Mouse (Mus musculus) macrophage (primary cell): Measurements from ENCODE around the gene Nfib. TPM values are rescaled to one million over a fixed set of nuclear protein-coding genes. Genes with fewer than 3 reads are reported as not detected.

Experiments used
- H3K27ac ChIP-seq: fragments of 350-480 bp; formaldehyde crosslinking; 2 replicates; pipeline ENCODE4 v1.9.0; 2021
- H3K36me3 ChIP-seq: fragments of 350-480 bp; formaldehyde crosslinking; 2 replicates; pipeline ENCODE4 v1.9.0; 2021; ENCODE audit errors: inconsistent target
- H3K4me3 ChIP-seq: fragments of 350-480 bp; formaldehyde crosslinking; 2 replicates; pipeline ENCODE4 v1.9.0; 2021; ENCODE audit errors: inconsistent target
- H3K79me2 ChIP-seq: fragments of 350-480 bp; formaldehyde crosslinking; 2 replicates; pipeline ENCODE4 v1.9.0; 2021; ENCODE audit errors: inconsistent target
- WGBS: methylation state at CpG from one replicate; pipeline ENCODE4 v1.1.7; 2026; ENCODE audit warnings: inconsistent platforms; ENCODE audit not compliant: missing documents; 5-methylcytosine and 5-hydroxymethylcytosine counted together
- polyA plus RNA-seq: library from polyadenylated mRNA; stranded (reverse); fragments of 250-400 nt; gene quantifications from 3 replicates; pipeline ENCODE4 v1.2.4, GENCODE M21; 2018; ENCODE audit warnings: inconsistent platforms

The Nfib gene
- polyA plus RNA-seq, 1 experiment from 2014 or later: not detected

DNA sequence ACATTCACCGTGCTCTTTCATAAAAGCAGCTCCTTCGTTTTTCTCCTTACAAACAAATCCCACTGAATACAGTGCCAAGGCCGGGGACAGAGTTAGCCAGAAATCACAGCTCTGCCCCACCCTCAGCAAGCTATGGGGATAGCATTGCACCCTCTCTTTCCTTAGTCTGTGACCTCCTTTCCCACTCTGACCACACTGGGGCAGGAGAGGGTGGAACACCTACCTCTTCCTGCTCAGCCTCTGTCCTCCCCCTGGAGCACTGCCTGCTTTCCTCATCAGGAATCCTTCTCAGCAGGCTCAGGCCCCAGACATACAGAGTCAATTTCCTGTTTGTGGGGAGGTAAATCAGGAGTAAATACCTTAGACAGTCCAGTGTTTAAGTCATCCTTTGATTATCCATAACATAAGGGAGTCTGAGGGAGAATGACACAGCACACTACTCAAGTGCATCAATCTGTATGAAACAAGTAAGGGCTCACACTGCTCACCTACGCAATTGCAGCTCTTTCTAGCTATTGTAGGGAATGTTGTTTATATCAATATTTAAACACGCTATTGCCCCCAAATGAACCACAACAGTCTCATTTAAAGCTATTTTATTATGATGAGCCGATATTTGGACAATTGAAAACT lies 41.7 kb downstream of the Nfib start:
- Histone ChIP-seq H3K4me3 (no peak overlapping the region), H3K36me3 (no peaks in the 10 kb centered on the region), H3K27ac (no peak overlapping the region), H3K79me2 (no peaks in the 10 kb centered on the region)
- WGBS: 91% methylated on average over 6 of the region's 6 CpGs

DNA sequence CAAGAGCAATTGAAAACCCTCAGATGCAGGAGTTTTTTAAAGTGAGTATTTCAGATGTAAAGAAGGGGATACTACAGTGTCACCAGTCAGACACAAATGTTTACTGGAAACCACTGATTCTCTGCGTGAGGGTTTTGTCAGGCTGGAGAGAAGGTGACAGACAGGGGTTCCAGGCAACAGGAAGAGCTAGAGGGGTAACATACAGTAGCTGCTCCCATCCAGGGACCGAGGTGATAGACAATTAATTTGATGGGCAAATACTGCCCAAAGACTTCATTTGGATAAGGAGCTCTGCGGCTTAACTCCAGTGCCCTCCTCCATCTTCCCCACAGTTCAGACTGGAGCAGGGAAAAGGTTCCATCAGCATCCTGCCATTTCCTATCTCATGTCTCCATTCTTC lies 42.9 kb downstream of the Nfib start:
- H3K36me3 ChIP-seq: no peaks in the 10 kb centered on the region
- H3K4me3 ChIP-seq: no peak overlapping the region
- no peaks in the 10 kb centered on the region for H3K79me2 ChIP-seq
- H3K27ac ChIP-seq: no peak overlapping the region
- 74% methylated on average over 3 of the region's 3 CpGs for WGBS

DNA sequence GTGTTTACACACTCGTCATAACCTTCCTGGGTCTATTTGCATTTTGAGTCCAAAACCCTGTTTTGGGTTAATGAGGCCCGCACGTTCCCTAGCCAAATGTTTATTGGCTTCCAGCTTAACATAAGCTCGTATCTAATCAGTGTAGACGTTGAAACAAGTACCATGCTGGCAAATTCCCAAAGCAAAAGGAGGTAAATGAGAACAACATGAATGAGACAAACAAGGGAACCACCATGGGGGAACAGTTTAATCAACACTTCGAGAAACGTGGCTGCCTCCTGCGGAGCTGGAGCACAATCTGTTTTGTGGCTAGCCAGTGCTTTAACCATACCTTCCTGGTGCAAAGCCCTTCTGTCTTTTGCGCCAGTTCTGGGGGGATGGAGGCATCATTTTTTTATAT lies 43.3 kb downstream of the Nfib start:
- no peaks in the 10 kb centered on the region for H3K36me3 ChIP-seq
- no peak overlapping the region for H3K4me3 ChIP-seq
- WGBS: 79% methylated on average over 8 of the region's 9 CpGs
- no peak overlapping the region for H3K27ac ChIP-seq
- H3K79me2 ChIP-seq: no peaks in the 10 kb centered on the region

DNA sequence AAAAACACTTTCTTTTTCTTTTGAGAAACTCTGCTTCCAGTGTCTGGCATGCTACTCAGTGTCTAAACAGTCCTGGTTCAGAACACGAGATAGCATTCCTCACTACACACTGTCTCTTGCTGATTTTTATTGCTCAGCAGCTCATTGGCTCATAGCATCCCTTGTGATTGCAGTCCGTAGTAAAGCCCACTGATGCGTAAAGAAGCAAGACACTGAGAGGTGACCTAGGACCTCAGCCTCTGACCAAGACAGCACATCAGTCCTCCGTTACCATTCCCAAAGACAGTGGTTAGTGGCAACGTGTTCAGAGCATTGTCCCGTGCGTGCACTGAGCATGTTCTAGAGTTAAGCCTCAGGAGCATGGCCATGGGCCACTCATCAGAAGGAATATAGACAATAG lies 44.3 kb downstream of the Nfib start:
- Histone ChIP-seq H3K36me3 (no peaks in the 10 kb centered on the region), H3K4me3 (no peak overlapping the region), H3K27ac (no peak overlapping the region), H3K79me2 (no peaks in the 10 kb centered on the region)
- WGBS: 97% methylated on average over 7 of the region's 7 CpGs

DNA sequence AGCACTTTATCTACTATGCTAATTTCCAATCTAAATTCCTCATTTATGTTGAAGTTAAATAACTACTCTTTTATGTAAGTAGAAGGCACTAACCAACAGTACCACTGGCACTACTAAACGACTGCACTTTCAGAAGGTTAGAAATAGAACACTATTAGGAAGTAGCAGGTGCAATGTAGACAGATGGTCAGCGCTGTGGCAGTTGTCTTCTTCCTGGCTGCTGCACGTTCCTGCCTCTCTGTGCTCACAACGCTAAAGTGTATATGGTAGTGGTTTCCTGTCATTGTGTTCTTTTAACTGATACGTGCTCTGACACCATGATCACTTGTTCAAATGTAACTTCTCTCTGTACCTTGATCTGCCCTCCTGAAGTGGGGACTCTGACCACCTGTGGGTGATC lies 59.9 kb downstream of the Nfib start:
- H3K36me3 ChIP-seq: no peaks in the 10 kb centered on the region
- WGBS: 3% methylated on average over 5 of the region's 5 CpGs
- H3K27ac ChIP-seq: no peak overlapping the region
- H3K4me3 ChIP-seq: no peak overlapping the region
- H3K79me2 ChIP-seq: no peaks in the 10 kb centered on the region

- 100% methylated on average over 7 of the region's 9 CpGs for WGBS
- Histone ChIP-seq H3K27ac (no peak overlapping the region), H3K79me2 (no peaks in the 10 kb centered on the region), H3K36me3 (no peaks in the 10 kb centered on the region), H3K4me3 (no peak overlapping the region)
These were observed 60.8 kb downstream of the Nfib start for GRCm38 (mm10) chr4:82644797-82645196.

DNA sequence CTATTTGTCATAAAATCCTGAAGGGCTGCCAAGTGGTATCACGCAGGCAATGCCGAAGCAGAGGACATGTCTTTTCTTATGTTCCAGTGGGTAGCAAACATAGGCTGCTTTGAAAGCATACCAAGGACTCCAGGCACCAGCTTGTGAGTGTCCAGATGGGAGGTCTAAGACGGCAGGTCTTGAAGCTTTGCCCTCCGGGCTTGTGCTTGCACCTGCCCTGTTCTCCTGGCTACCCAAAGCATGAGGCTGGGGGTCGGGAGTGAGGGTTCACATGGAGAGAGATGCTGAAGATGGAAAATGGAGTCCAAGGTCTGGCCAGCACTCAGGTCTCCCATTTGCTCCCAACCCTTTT lies 61.8 kb downstream of the Nfib start:
- 90% methylated on average over 5 of the region's 5 CpGs for WGBS
- H3K79me2 ChIP-seq: no peaks in the 10 kb centered on the region
- no peak overlapping the region for H3K4me3 ChIP-seq
- no peaks in the 10 kb centered on the region for H3K36me3 ChIP-seq
- no peak overlapping the region for H3K27ac ChIP-seq

DNA sequence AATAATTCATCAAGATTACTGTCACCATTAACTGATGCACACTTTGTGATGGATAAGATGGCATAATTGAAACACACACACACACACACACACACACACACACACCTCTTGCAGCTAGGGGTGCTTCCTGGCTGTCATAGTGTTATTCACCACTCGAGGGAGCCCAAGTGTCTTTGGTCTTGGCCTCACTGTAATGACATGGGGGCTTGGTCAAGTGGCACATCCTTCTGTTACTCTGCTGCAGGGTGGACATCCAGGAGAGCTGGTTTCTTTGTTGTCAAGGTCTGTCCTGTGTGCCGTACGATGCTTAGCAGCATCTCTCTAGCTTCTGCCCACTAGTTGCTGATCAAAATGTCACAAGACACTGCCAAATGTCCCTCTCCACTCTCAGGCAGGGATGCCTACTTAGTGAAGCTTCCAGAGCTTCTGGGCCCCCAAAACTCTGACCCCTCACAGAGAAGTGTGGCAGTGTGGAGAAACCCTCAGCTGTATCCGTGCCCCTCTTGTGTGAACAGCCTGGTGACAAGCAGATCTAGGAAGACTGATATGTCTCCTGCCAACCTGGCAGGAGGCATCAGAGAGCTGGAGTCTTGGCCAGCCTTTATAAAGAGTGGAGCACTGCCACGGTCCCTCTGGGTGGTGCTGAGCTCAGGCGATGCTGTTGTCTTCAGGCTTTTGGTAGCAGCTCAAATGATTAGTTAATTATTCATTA lies 62.4 kb downstream of the Nfib start:
- Histone ChIP-seq H3K79me2 (no peaks in the 10 kb centered on the region), H3K4me3 (no peak overlapping the region), H3K27ac (no peak overlapping the region), H3K36me3 (no peaks in the 10 kb centered on the region)
- 64% methylated on average over 6 of the region's 6 CpGs for WGBS

DNA sequence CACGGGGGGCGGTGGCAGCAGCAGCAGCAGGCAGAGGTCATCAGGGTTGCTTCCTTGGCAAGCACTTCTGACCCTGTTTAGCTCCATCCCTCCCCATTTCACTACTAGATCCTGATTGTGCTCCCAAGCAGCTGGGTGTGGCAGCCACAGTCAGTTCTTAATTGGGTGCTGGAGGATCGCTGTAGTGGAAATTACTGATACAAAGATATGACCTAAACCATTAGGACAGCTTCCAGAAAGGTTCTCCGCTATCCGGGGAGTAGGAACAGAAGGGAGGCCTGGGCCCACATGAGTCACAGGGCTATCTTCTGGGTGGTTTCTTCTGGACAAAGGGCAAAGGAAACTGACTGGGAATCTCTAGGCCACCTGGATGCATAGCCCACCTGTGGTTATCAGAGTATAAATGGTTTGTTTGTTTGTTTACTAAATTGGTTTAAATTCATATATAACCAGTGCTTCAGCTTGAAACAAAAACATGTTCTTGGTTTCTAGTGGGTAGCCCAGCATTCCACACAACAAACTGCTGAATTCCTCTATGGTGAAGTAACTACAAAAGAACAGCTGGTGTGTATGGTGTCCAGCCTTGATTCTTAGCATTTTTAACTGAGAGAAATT lies 64.4 kb downstream of the Nfib start:
- H3K36me3 ChIP-seq: no peaks in the 10 kb centered on the region
- 90% methylated on average over 4 of the region's 5 CpGs for WGBS
- H3K4me3 ChIP-seq: no peak overlapping the region
- no peak overlapping the region for H3K27ac ChIP-seq
- no peaks in the 10 kb centered on the region for H3K79me2 ChIP-seq

GRCm38 (mm10) chr4:82638251-82638650 lies 67.3 kb downstream of the Nfib start:
- Histone ChIP-seq H3K4me3 (no peak overlapping the region), H3K79me2 (no peaks in the 10 kb centered on the region), H3K27ac (no peak overlapping the region), H3K36me3 (no peaks in the 10 kb centered on the region)
- WGBS: 98% methylated on average over 9 of the region's 9 CpGs

DNA sequence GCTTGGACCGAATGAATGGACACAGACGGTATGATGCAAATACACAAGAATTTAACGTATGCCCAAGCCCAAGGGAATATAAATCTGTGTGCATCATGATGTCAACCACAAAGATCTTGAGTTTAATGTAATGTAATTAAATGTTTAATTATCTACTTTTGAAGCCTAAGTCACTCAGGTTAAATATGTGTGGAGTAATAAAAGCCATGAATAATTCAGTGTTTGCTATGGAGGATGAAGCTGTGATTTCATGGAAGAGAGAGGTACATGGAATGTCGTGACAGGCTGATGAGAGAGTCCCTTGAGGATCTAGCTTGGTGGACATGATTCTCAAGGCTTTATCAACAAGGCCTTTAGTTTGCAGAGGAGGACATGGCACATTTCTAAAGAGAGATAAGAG lies 67.9 kb downstream of the Nfib start:
- no peak overlapping the region for H3K27ac ChIP-seq
- no peaks in the 10 kb centered on the region for H3K79me2 ChIP-seq
- no peak overlapping the region for H3K4me3 ChIP-seq
- H3K36me3 ChIP-seq: no peaks in the 10 kb centered on the region
- 91% methylated on average over 4 of the region's 4 CpGs for whole genome bisulfite sequencing

DNA sequence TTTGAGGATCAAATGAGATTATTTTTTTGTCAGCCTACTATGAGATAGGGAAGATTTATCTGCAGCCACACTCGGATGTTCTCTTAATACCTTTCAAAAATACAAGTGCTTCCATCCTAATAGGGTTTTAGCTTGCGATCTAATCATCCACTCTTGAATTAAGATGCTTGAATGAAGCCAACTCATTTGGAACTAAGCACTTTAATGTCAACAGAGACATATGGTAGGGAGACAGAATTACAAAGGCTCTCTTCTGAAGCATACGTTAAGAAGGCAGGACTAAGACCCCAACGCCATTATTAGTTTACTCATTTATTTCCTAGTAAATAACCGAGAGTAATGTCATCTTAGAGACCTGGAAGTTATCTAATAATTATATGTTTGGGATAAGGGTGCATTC lies 68.9 kb downstream of the Nfib start:
- H3K4me3 ChIP-seq: no peak overlapping the region
- no peaks in the 10 kb centered on the region for H3K79me2 ChIP-seq
- WGBS: 92% methylated on average over 5 of the region's 5 CpGs
- no peak overlapping the region for H3K27ac ChIP-seq
- no peaks in the 10 kb centered on the region for H3K36me3 ChIP-seq

DNA sequence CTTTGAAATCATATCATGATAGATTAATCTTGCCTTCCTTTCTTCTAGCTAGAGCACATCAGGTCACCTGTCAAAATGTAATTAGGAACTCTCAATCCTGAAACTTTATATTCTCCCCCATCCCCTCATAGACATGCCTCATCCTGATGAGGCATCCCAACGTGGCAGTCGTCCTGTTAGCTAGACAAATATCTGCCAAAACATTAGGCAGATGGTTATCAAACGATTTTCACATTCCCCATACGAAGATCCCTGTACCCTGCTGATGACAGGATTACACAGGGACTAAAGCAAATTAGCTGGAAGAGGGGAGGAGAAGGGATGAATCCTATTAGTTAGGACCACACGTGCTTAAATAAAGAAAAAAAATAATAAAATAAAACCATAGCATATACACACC lies 69.7 kb downstream of the Nfib start:
- WGBS: 57% methylated on average over 4 of the region's 5 CpGs
- Histone ChIP-seq H3K4me3 (no peak overlapping the region), H3K27ac (no peak overlapping the region), H3K36me3 (no peaks in the 10 kb centered on the region), H3K79me2 (no peaks in the 10 kb centered on the region)

DNA sequence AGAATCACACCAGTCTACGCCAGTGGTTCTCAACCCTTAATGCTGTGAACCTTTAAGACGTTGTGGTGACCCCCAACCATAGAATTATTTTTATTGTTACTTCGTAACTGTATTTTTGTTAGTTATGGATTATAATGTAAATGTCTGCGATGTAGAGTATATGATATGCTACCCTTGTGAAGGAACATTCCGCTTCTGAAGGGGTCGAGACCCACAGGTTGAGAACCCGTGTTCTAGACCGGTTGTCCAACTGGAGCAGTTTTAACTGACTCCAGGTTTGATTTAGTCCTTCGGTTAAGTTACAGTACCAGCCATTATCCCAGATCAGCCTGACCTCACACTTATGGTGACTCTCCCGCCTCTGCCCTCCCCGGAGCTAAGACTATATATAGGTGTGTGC lies 70.4 kb downstream of the Nfib start:
- H3K79me2 ChIP-seq: no peaks in the 10 kb centered on the region
- no peak overlapping the region for H3K27ac ChIP-seq
- WGBS: 98% methylated on average over 10 of the region's 11 CpGs
- no peaks in the 10 kb centered on the region for H3K36me3 ChIP-seq
- H3K4me3 ChIP-seq: no peak overlapping the region

- Histone ChIP-seq H3K4me3 (no peak overlapping the region), H3K36me3 (no peaks in the 10 kb centered on the region), H3K79me2 (no peaks in the 10 kb centered on the region), H3K27ac (no peak overlapping the region)
- WGBS: 91% methylated on average over 7 of the region's 7 CpGs
These were observed 71.2 kb downstream of the Nfib start for GRCm38 (mm10) chr4:82634365-82634764.
